Mouse (Mus musculus): Measurements from ENCODE around the gene 1700025C18Rik. TPM values are rescaled to one million over a fixed set of nuclear protein-coding genes. Genes with fewer than 3 reads are reported as not detected.
A peak's percentile ranks its signal among the peaks of the same experiment; 100 is the strongest.

Gene 1700025C18Rik
- total and polyA plus RNA-seq, 2 experiments, result not detected

- Histone ChIP-seq H3K27me3 (ENCODE audit: control insufficient read depth, insufficient read depth, low read length) (peaks cover 7% of the 10 kb centered on the region; the same call in 1 of the 2 replicates), H3K27ac (replicated peaks; ENCODE audit: insufficient read depth, low read depth, low read length) (no peak overlapping the region), H3K4me3 (ENCODE audit: insufficient read depth, low read depth, low read length) (no peak overlapping the region), H3K4me1 (ENCODE audit: control insufficient read depth, insufficient read depth, low read length) (no peaks in the 10 kb centered on the region), H3K36me3 (ENCODE audit: control insufficient read depth, insufficient read depth, low read length) (no peaks in the 10 kb centered on the region), H3K9ac (ENCODE audit: low read depth, low read length) (no peak overlapping the region), H3K79me2 (ENCODE audit: control insufficient read depth, insufficient read depth, low read length) (no peaks in the 10 kb centered on the region)
- DNase-seq (ENCODE audit: extremely low read depth, low read depth, low spot score), result no peak
- WGBS, result 13% methylated on average over 9 of the region's 9 CpGs
- TF ChIP-seq CTCF (IDR thresholded peaks at IDR 0.05; ENCODE audit: low read depth, low read length) (no peak), POLR2A (IDR thresholded peaks at IDR 0.05; ENCODE audit: extremely low read depth, insufficient read depth, low read length) (no peak)
Observed at GRCm38 (mm10) chr2:165077055-165077454, 13.5 kb downstream of the 1700025C18Rik start.

- TF ChIP-seq POLR2A (IDR thresholded peaks at IDR 0.05; ENCODE audit: extremely low read depth, insufficient read depth, low read length), result no peak
- TF ChIP-seq CTCF (IDR thresholded peaks at IDR 0.05; ENCODE audit: low read depth, low read length), result peak; percentile 97
- peaks cover 4% of the 10 kb centered on the region; the same call in 1 of the 2 replicates for H3K27me3 ChIP-seq (ENCODE audit: control insufficient read depth, insufficient read depth, low read length)
- H3K4me1 ChIP-seq (ENCODE audit: control insufficient read depth, insufficient read depth, low read length), result no peaks in the 10 kb centered on the region
- no peaks in the 10 kb centered on the region for H3K36me3 ChIP-seq (ENCODE audit: control insufficient read depth, insufficient read depth, low read length)
- H3K79me2 ChIP-seq (ENCODE audit: control insufficient read depth, insufficient read depth, low read length), result no peaks in the 10 kb centered on the region
- H3K4me3 ChIP-seq (ENCODE audit: insufficient read depth, low read depth, low read length), result no peak overlapping the region
- H3K9ac ChIP-seq (ENCODE audit: low read depth, low read length), result no peak overlapping the region
- DNase-seq (ENCODE audit: extremely low read depth, low read depth, low spot score), result peak; percentile 32
- H3K27ac ChIP-seq (replicated peaks; ENCODE audit: insufficient read depth, low read depth, low read length), result no peak overlapping the region
- 45% methylated on average over 2 of the region's 2 CpGs for WGBS
Observed at GRCm38 (mm10) chr2:165074937-165075336, 15.6 kb downstream of the 1700025C18Rik start.

- Histone ChIP-seq H3K9ac (ENCODE audit: low read depth, low read length) (no peak overlapping the region), H3K27me3 (ENCODE audit: control insufficient read depth, insufficient read depth, low read length) (peaks cover 4% of the 10 kb centered on the region; the same call in 1 of the 2 replicates), H3K79me2 (ENCODE audit: control insufficient read depth, insufficient read depth, low read length) (no peaks in the 10 kb centered on the region), H3K27ac (replicated peaks; ENCODE audit: insufficient read depth, low read depth, low read length) (no peak overlapping the region), H3K36me3 (ENCODE audit: control insufficient read depth, insufficient read depth, low read length) (no peaks in the 10 kb centered on the region), H3K4me3 (ENCODE audit: insufficient read depth, low read depth, low read length) (no peak overlapping the region), H3K4me1 (ENCODE audit: control insufficient read depth, insufficient read depth, low read length) (no peaks in the 10 kb centered on the region)
- WGBS, result 26% methylated on average over 11 of the region's 11 CpGs
- TF ChIP-seq CTCF (IDR thresholded peaks at IDR 0.05; ENCODE audit: low read depth, low read length) (no peak), POLR2A (IDR thresholded peaks at IDR 0.05; ENCODE audit: extremely low read depth, insufficient read depth, low read length) (no peak)
- DNase-seq (ENCODE audit: extremely low read depth, low read depth, low spot score), result no peak
Observed at GRCm38 (mm10) chr2:165074081-165074884, 16.3 kb downstream of the 1700025C18Rik start.

GRCm38 (mm10) chr2:165073381-165073781, 17.2 kb downstream of the 1700025C18Rik start:
- no peaks in the 10 kb centered on the region for H3K79me2 ChIP-seq (ENCODE audit: control insufficient read depth, insufficient read depth, low read length)
- no peak overlapping the region for H3K9ac ChIP-seq (ENCODE audit: low read depth, low read length)
- H3K4me1 ChIP-seq (ENCODE audit: control insufficient read depth, insufficient read depth, low read length), result no peaks in the 10 kb centered on the region
- no peaks in the 10 kb centered on the region for H3K36me3 ChIP-seq (ENCODE audit: control insufficient read depth, insufficient read depth, low read length)
- no peak for DNase-seq (ENCODE audit: extremely low read depth, low read depth, low spot score)
- no peak overlapping the region for H3K4me3 ChIP-seq (ENCODE audit: insufficient read depth, low read depth, low read length)
- peaks cover 3% of the 10 kb centered on the region; the same call in 1 of the 2 replicates for H3K27me3 ChIP-seq (ENCODE audit: control insufficient read depth, insufficient read depth, low read length)
- H3K27ac ChIP-seq (replicated peaks; ENCODE audit: insufficient read depth, low read depth, low read length), result no peak overlapping the region
- TF ChIP-seq CTCF (IDR thresholded peaks at IDR 0.05; ENCODE audit: low read depth, low read length) (no peak), POLR2A (IDR thresholded peaks at IDR 0.05; ENCODE audit: extremely low read depth, insufficient read depth, low read length) (no peak)
- 30% methylated on average over 9 of the region's 9 CpGs for WGBS

- no peak overlapping the region for H3K27ac ChIP-seq (replicated peaks; ENCODE audit: insufficient read depth, low read depth, low read length)
- H3K9ac ChIP-seq (ENCODE audit: low read depth, low read length), result no peak overlapping the region
- H3K79me2 ChIP-seq (ENCODE audit: control insufficient read depth, insufficient read depth, low read length), result no peaks in the 10 kb centered on the region
- H3K27me3 ChIP-seq (ENCODE audit: control insufficient read depth, insufficient read depth, low read length), result no peaks in the 10 kb centered on the region
- no peak overlapping the region for H3K4me3 ChIP-seq (ENCODE audit: insufficient read depth, low read depth, low read length)
- H3K36me3 ChIP-seq (ENCODE audit: control insufficient read depth, insufficient read depth, low read length), result no peaks in the 10 kb centered on the region
- DNase-seq (ENCODE audit: extremely low read depth, low read depth, low spot score), result peak; percentile 10
- no peaks in the 10 kb centered on the region for H3K4me1 ChIP-seq (ENCODE audit: control insufficient read depth, insufficient read depth, low read length)
- WGBS, result 30% methylated on average over 23 of the region's 23 CpGs
- TF ChIP-seq POLR2A (IDR thresholded peaks at IDR 0.05; ENCODE audit: extremely low read depth, insufficient read depth, low read length) (no peak), CTCF (IDR thresholded peaks at IDR 0.05; ENCODE audit: low read depth, low read length) (peak; percentile 59)
Observed at GRCm38 (mm10) chr2:165070096-165070816, 20.3 kb downstream of the 1700025C18Rik start.

All from liver, adult 2 months (tissue).